Mouse (Mus musculus) neural tube, embryonic 14.5 days (tissue): ENCODE results near the gene Tmem97. TPM values are rescaled to one million over a fixed set of nuclear protein-coding genes. Genes with fewer than 3 reads are reported as not detected.

ENCODE experiments used
- ATAC-seq: fragments of 200-750 bp; cut with Nextera tagmentation; 2 replicates; pipeline ENCODE4 v1.8.0; 2017; ENCODE audit warnings: low read depth, mild to moderate bottlenecking, moderate TSS enrichment, moderate library complexity
- H3K27ac ChIP-seq: fragments of 300-500 bp; sonication (generic); 2 replicates; pipeline ENCODE4 v1.5.1; 2014; ENCODE audit warnings: low read depth, mild to moderate bottlenecking, control low read depth, low read length, moderate library complexity, mixed read lengths
- H3K27me3 ChIP-seq: fragments of 300-500 bp; sonication (generic); 2 replicates; pipeline ENCODE4 v1.6.1; 2014; ENCODE audit warnings: low read length; ENCODE audit not compliant: control insufficient read depth, insufficient read depth
- H3K36me3 ChIP-seq: fragments of 300-500 bp; sonication (generic); 2 replicates; pipeline ENCODE4 v1.6.1; 2014; ENCODE audit warnings: low read length, mixed read lengths; ENCODE audit not compliant: control insufficient read depth, insufficient read depth
- H3K4me1 ChIP-seq: fragments of 300-500 bp; sonication (generic); 2 replicates; pipeline ENCODE4 v1.6.1; 2014; ENCODE audit warnings: low read length; ENCODE audit not compliant: control insufficient read depth, insufficient read depth
- H3K4me2 ChIP-seq: fragments of 300-500 bp; sonication (generic); 2 replicates; pipeline ENCODE4 v1.6.1; 2014; ENCODE audit warnings: mild to moderate bottlenecking, low read depth, low read length, control low read depth
- H3K4me3 ChIP-seq: fragments of 300-500 bp; sonication (generic); 2 replicates; pipeline ENCODE4 v1.5.1; 2014; ENCODE audit warnings: low read depth, low read length, control low read depth, mixed read lengths
- H3K9ac ChIP-seq: fragments of 300-500 bp; sonication (generic); replicated peaks from 2 replicates; pipeline ENCODE4 v1.6.1; 2014; ENCODE audit warnings: low read depth, mild to moderate bottlenecking, control low read depth, low read length, mixed read lengths
- H3K9me3 ChIP-seq: fragments of 300-500 bp; sonication (generic); 2 replicates; pipeline ENCODE4 v1.6.1; 2016; ENCODE audit warnings: low read length; ENCODE audit not compliant: control insufficient read depth
- WGBS: fragments of 180-500 bp; shearing (Covaris S2); extraction: QIAGEN DNeasy Blood & Tissue Kit; methylation state at CpG from one replicate; pipeline ENCODE4 v1.1.7; 2014; 5-methylcytosine and 5-hydroxymethylcytosine counted together
- polyA plus RNA-seq: library from polyadenylated mRNA; unstranded; fragments of >200 nt; fragmentation: Nextera tagmentation; extraction: Ambion mirVana; gene quantifications from 2 replicates; pipeline ENCODE4 v1.2.1, GENCODE M21; 2014

The Tmem97 gene
- polyA plus RNA-seq, 1 experiment from 2014 or later = 43.0 TPM

GRCm38 (mm10) chr11:78509148-78509547, 41.4 kb downstream of the Tmem97 start:
- Histone ChIP-seq H3K4me3 (no peak overlapping the region), H3K9ac (no peak overlapping the region), H3K27ac (no peak overlapping the region), H3K4me1 (peaks cover 13% of the 10 kb centered on the region), H3K9me3 (no peaks in the 10 kb centered on the region), H3K4me2 (no peak overlapping the region), H3K36me3 (peaks cover 14% of the 10 kb centered on the region), H3K27me3 (no peaks in the 10 kb centered on the region)
- ATAC-seq = no peak
- 86% methylated on average over 5 of the region's 5 CpGs for WGBS

DNA sequence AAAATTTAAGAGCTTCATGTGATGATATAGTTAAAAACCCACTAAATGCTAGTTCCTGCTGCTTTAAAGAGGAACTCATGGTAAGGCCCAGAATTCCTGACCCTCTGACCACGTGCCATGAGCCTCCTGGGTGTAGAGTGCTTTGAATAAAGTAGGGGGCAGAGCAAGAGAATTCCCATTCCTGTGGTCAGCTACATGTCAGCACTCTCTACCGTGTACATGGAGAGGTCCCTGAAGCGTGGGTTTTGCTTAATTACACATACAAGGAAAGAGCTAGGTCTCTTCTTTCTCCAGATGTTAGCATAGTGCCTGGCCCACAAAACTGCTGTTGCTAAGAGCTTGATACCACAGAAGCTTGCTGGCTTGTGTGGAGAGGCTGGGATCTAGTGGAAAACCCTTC, 45.1 kb downstream of the Tmem97 start:
- H3K4me1 ChIP-seq = no peaks in the 10 kb centered on the region
- no peak overlapping the region for H3K27ac ChIP-seq
- H3K9me3 ChIP-seq = no peaks in the 10 kb centered on the region
- H3K36me3 ChIP-seq = peaks cover 14% of the 10 kb centered on the region
- WGBS = 86% methylated on average over 3 of the region's 3 CpGs
- H3K4me2 ChIP-seq = no peak overlapping the region
- no peaks in the 10 kb centered on the region for H3K27me3 ChIP-seq
- ATAC-seq = no peak
- H3K4me3 ChIP-seq = no peak overlapping the region
- no peak overlapping the region for H3K9ac ChIP-seq

- no peak within 1 kb of the TSS for H3K27ac ChIP-seq
- 69% methylated on average over 7 of the region's 7 CpGs for WGBS
- no peak for ATAC-seq
- H3K27me3 ChIP-seq = no peaks in the 10 kb centered on the region
- H3K4me1 ChIP-seq = peaks cover 4% of the 10 kb centered on the region; the same call in 1 of the 2 replicates
- H3K4me2 ChIP-seq = no peak within 1 kb of the TSS
- H3K36me3 ChIP-seq = peaks cover 5% of the 10 kb centered on the region; the same call in 1 of the 2 replicates
- H3K9me3 ChIP-seq = no peaks in the 10 kb centered on the region
- H3K9ac ChIP-seq = no peak within 1 kb of the TSS
- no peak within 1 kb of the TSS for H3K4me3 ChIP-seq
Observed at GRCm38 (mm10) chr11:78502909-78503650, 47.5 kb downstream of the Tmem97 start, which contains the start of gene Sebox. Sebox (plus strand) TSS chr11:78503447.

DNA sequence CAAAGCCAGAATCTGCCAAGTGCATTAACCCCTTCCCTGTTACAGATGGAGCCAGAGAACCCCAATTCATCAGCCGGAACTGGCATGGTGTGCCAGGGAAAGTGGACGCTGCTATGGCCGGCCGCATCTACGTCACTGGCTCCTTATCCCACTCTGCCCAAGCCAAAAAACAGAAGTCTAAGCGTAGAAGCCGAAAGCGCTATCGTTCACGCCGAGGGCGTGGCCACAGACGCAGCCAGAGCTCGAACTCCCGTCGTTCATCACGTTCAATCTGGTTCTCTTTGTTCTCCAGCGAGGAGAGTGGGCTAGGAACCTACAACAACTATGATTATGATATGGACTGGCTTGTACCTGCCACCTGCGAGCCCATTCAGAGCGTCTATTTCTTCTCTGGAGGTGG, 49.0 kb downstream of the Tmem97 start:
- H3K9ac ChIP-seq = no peak overlapping the region

GRCm38 (mm10) chr11:78500623-78501202, 49.9 kb downstream of the Tmem97 start:
- ATAC-seq = no peak
- peaks cover 13% of the 10 kb centered on the region for H3K4me1 ChIP-seq
- no peaks in the 10 kb centered on the region for H3K36me3 ChIP-seq
- H3K4me3 ChIP-seq = no peak overlapping the region
- no peaks in the 10 kb centered on the region for H3K27me3 ChIP-seq
- no peak overlapping the region for H3K27ac ChIP-seq
- H3K4me2 ChIP-seq = no peak overlapping the region
- WGBS = 84% methylated on average over 9 of the region's 9 CpGs
- H3K9ac ChIP-seq = no peak overlapping the region
- H3K9me3 ChIP-seq = no peaks in the 10 kb centered on the region

More for the DNA sequence above, 49.0 kb downstream of the Tmem97 start:
- H3K4me2 ChIP-seq = no peak overlapping the region
- no peak overlapping the region for H3K4me3 ChIP-seq
- H3K27ac ChIP-seq = no peak overlapping the region
- no peak for ATAC-seq
- peaks cover 6% of the 10 kb centered on the region; the same call in 1 of the 2 replicates for H3K4me1 ChIP-seq
- 80% methylated on average over 20 of the region's 20 CpGs for WGBS
- no peaks in the 10 kb centered on the region for H3K9me3 ChIP-seq
- H3K36me3 ChIP-seq = peaks cover 3% of the 10 kb centered on the region; the same call in 1 of the 2 replicates
- H3K27me3 ChIP-seq = no peaks in the 10 kb centered on the region

- no peaks in the 10 kb centered on the region for H3K36me3 ChIP-seq
- 55% methylated on average over 16 of the region's 16 CpGs for WGBS
- H3K4me2 ChIP-seq = no peak overlapping the region
- ATAC-seq = no peak
- H3K27ac ChIP-seq = no peak overlapping the region
- H3K4me1 ChIP-seq = peaks cover 15% of the 10 kb centered on the region
- no peak overlapping the region for H3K4me3 ChIP-seq
- H3K9ac ChIP-seq = no peak overlapping the region
- H3K27me3 ChIP-seq = no peaks in the 10 kb centered on the region
- no peaks in the 10 kb centered on the region for H3K9me3 ChIP-seq
Observed at GRCm38 (mm10) chr11:78499543-78499942, 51.0 kb downstream of the Tmem97 start.

- Histone ChIP-seq H3K27me3 (no peaks in the 10 kb centered on the region), H3K4me2 (peak within 1 kb of the TSS; percentile 61), H3K9me3 (no peaks in the 10 kb centered on the region), H3K4me3 (peak within 1 kb of the TSS; percentile 82), H3K4me1 (peaks cover 15% of the 10 kb centered on the region), H3K27ac (peak within 1 kb of the TSS; percentile 86), H3K36me3 (no peaks in the 10 kb centered on the region), H3K9ac (0 out of 2 replicates have a peak within 1 kb of the TSS, but pooled peaks have one; percentile 13)
- WGBS = 67% methylated on average over 7 of the region's 7 CpGs
- ATAC-seq = no peak
Observed at GRCm38 (mm10) chr11:78499004-78499403, 51.6 kb downstream of the Tmem97 start, which contains the start of gene Vtn. Vtn (plus strand) TSS chr11:78499091.

DNA sequence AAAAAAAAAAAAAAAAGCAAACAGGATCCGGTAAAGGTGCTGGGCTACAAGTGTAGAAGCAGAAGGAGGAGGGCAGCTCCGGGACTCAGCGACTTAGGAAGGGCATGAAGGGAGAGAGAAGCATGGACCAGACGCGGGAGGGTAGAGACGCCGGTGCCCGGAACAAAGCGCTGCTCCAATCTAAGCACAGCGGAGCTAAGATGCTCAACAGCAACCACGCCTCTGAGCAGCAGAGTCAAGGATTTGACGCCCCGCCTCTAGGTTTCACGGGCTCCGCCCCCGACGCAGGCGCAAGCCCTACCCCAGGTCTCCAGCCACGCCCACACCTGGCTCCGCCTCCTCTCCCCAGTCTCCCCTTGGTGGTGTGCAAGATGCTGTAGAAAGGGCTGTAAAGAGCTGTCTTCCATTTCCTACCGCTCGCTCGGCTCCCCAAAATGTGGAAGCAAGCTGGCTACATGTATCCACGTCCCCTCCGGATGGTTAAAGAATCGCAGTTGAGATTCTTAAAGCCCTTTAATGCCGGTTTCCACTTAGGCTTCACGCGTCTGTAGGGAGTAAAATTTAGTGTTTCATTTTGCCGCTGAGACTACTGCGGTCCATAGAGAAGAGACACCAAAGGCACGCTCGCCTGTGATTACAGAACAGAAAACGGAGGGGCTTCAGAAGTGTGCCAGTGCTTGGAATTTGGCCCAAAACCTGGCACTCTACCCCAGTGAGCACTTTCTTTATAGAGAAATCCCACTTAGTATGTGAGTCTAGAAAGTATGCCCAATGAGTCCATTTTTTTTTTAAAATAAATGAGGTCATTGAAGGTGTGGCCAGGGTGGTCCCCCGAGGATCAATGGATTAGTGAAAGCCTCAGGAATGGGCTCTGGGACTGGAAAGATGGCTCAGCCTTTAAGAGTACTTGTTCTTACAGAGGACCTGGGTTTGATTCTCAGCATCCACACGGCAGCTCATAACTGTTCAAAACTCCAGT, 52.7 kb downstream of the Tmem97 start, which contains the start of gene Sarm1:
Gene Sarm1 (minus strand): TSS at position 211 of the 979 bp plus-strand sequence.
- Histone ChIP-seq H3K36me3 (no peaks in the 10 kb centered on the region), H3K4me1 (peaks cover 15% of the 10 kb centered on the region), H3K4me2 (peak within 1 kb of the TSS; percentile 61), H3K9ac (peak within 1 kb of the TSS; percentile 82), H3K9me3 (no peaks in the 10 kb centered on the region), H3K27me3 (no peaks in the 10 kb centered on the region), H3K27ac (peak within 1 kb of the TSS; percentile 86), H3K4me3 (peak within 1 kb of the TSS; percentile 82)
- ATAC-seq = peak; percentile 96
- 3% methylated on average over 36 of the region's 36 CpGs for WGBS
